Mouse (Mus musculus): Measurements from ENCODE around the gene Tenm4.

The Tenm4 gene

GRCm38 (mm10) chr7:96170924-96171595, at the start of gene Tenm4:
Gene Tenm4 (plus strand): TSS chr7:96171246.
- CTCF ChIA-PET: no interaction called here

- CTCF ChIA-PET: no interaction called here
Measured at GRCm38 (mm10) chr7:96130763-96131162, 40.3 kb upstream of the Tenm4 start.

DNA sequence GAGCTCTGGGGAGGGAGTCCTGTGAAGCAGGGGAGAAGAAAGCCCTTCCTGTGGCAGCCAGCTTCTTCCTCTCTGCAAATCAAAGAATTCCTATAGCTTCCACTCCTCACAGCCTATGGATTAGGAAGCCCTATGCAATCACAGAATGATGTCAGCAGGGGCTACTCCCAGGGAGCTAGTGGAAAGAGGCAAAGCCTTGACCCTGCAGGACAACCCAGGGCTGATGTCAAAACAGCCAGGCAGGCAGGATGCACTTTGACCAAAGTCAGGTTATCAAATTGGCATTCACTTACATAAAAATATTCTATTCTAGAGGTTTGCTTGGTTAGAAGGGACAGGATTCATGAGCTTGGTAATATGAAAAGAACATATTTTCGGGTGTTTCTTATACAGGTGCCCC, 39.9 kb upstream of the Tenm4 start:
- CTCF ChIA-PET: no interaction called here

GRCm38 (mm10) chr7:96136497-96136961, 34.5 kb upstream of the Tenm4 start:
- CTCF ChIA-PET: no interaction called here

GRCm38 (mm10) chr7:96141876-96142275, 29.2 kb upstream of the Tenm4 start:
- CTCF ChIA-PET: no interaction called here

GRCm38 (mm10) chr7:96142973-96143596, 28.0 kb upstream of the Tenm4 start:
- CTCF ChIA-PET: no interaction called here

- CTCF ChIA-PET: no interaction called here
Measured at GRCm38 (mm10) chr7:96147436-96147835, 23.6 kb upstream of the Tenm4 start.

GRCm38 (mm10) chr7:96148191-96148590, 22.9 kb upstream of the Tenm4 start:
- CTCF ChIA-PET: no interaction called here

- CTCF ChIA-PET: no interaction called here
Measured at GRCm38 (mm10) chr7:96151277-96151676, 19.8 kb upstream of the Tenm4 start.

GRCm38 (mm10) chr7:96151961-96152360, 19.1 kb upstream of the Tenm4 start:
- CTCF ChIA-PET: no interaction called here

DNA sequence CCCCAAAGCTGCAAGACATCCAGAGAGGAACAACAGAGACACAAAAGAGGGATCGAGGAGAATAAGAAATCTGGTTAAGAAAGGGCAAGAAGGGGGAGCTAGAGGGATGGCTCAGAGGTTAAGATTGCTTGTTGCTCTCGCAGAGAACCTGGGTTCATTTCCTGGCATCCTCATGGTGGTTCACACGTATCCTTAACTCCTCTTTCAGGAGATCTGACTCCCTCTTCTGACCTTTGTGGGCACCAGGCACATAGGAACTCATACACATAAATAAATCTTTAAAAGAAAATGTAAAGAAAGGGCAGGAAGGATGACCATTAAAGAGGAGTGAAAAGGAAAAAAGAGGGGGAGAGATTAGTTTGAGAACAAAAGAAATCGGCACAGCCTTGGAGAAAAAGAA, 18.6 kb upstream of the Tenm4 start:
- CTCF ChIA-PET: no interaction called here

GRCm38 (mm10) chr7:96152924-96153359, 18.1 kb upstream of the Tenm4 start:
- CTCF ChIA-PET: no interaction called here

DNA sequence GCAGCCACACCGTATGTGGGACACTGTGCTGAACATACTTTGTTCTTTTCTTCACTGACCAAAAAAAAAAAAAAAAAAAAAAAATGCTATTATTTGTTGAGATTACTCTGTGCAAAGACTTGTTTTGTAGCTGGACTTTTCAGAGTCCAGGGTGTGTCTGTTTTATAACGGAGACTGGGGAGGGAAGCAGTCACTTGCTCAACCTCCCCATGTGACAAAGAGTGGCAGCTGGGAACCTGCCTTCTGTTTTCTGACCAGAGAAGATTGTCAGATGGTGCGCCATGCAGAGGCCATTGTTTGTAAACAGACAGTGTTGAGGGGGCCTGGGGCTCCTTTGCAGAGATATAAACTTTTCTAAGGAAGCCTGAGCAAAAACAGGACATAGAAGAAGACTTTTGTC, 17.0 kb upstream of the Tenm4 start:
- CTCF ChIA-PET: no interaction called here

- CTCF ChIA-PET: no interaction called here
Measured at GRCm38 (mm10) chr7:96156481-96157255, 14.4 kb upstream of the Tenm4 start.

DNA sequence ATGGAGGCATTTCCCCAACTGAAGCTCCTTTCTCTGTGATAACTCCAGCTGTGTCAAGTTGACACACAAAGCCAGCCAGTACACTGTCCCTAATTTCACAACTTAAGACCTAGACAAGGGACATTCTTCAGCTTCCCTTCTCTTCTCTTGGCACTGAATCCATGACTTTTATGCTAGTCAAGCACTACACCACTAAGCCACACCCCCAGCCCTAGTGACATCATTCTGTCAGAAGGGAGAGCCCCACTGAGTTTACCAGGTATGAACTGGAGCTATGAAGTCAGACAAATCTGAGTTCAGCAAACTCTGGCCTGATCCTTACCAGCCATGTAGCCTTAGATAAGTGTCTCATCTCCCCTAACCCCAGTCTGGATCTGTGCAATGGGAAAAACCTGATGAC, 6.9 kb upstream of the Tenm4 start:
- CTCF ChIA-PET: no interaction called here

- CTCF ChIA-PET: no interaction called here
Measured at GRCm38 (mm10) chr7:96168921-96169320, 2.1 kb upstream of the Tenm4 start.

DNA sequence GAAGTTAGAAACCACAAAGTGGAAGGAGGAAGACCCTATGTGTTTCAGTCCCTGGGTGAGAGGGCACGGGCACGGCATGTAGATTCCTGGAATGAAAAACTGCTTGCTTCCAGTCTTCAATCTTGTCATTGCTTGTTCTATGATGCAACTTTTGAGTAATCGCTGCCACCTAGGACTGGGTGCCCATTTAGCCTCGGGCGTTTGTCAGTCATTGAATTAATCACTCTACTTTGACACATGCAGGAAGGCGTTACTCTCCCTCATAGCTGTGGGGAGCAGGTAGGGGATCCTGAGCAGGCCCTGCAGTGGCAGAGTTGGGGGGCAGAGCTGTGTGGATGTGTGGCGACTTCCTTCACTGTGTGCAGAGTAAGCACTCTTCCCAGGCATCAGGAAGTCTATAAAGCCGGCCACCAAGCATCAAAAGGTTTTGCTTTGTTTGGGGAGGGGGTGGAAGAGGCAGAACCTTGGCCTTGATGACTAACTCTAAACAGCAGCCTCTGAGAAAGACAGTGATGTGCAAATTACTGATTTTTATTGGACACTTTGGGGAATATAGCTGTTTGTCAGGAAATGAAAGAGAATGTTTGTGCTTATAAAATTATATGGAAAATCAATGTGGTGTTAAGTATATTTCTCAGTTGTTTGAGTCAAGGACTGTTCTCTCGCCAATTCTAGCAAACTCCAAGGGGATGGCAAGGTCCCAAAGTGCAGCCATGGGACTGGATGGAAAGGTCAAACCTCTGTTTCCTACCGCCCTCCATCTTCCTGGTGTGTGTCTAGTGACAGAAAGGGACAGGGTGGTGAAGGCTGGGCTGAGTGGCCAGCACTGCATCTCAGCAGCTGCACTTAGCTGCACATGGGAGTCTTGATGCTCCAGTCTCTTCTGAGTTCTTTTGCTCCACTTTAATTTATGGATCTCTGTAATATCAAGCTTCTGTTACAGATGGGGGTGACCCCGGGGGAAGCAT, 834 bp downstream of the Tenm4 start:
- CTCF ChIA-PET: no interaction called here

DNA sequence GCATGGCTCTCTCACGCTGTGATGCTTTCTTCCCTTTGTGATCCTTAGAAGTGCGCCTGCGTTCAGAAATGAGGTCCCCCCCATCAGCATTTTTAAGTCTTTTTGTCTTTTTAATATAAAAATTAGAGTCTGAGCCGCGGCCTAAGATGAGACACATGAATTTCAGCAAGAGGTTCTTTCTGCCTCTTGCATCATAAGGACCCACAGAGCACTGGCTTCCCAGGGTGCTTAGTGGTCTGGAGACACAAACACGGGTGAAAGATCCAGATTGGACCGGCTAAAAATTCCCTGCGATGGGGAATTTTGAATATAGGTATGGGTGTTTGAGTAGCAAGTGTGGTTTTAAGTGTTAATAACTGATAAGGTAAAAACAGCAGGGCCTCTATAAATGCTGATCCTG, 5.7 kb downstream of the Tenm4 start:
- CTCF ChIA-PET: no interaction called here

- CTCF ChIA-PET: no interaction called here
Measured at GRCm38 (mm10) chr7:96181751-96182150, 10.7 kb downstream of the Tenm4 start.

DNA sequence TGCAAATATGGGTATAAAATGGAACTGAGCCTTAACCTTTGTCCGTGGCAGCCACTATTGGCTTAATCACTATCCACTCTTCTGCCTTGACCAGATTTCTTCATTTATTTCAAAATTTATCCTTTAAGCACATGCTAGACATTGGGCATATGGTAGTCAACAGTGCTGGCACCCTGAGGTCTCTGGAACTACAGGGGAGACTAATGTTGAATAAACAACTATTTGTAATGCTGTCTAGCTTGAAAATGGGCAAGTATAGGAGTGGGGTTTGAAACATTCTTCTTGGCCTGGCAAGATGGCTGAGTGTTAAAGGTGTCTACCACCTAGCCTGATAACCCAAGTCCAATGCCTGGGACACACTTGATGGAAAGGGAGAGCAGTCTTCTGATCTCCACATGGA, 12.1 kb downstream of the Tenm4 start:
- CTCF ChIA-PET: no interaction called here

GRCm38 (mm10) chr7:96185411-96185810, 14.4 kb downstream of the Tenm4 start:
- CTCF ChIA-PET: no interaction called here

All from spleen, embryonic (tissue).